Mouse (Mus musculus): Measurements from ENCODE around the gene Rhbdf2.

DNA sequence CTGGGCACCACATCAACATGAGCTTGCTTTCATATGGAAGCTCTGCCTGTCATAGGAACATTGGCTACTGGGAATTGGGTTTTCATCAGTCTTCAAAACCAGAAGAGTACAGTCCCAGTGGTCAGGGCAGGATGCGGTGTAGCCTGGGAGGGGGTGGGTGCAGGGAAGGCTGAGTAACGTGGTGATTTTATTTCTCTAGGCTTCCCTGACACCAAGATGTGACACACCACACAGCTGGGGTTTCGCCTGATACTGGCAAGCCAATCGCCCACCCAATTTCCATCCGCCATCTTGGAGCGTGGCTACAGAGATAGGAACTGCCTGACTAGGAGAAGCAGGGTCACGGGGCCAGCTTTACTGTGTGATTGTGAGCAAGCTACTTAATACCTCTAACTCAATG lies 8.2 kb downstream of the Rhbdf2 start:
- no peak for TF ChIP-seq POLR2A (IDR thresholded peaks at IDR 0.05; ENCODE audit: extremely low read depth, insufficient read depth, low read length)
- TF ChIP-seq CTCF (IDR thresholded peaks at IDR 0.05; ENCODE audit: low read depth, low read length), result no peak

Data from liver, adult 2 months (tissue).